Mouse (Mus musculus) MEL (cell line): ENCODE data around the gene Setd4. TPM values are rescaled to one million over a fixed set of nuclear protein-coding genes. Genes with fewer than 3 reads are reported as not detected.

Experiments
- DNase-seq: peaks from one replicate; pipeline ENCODE4 v3.0.0; 2011; ENCODE audit warnings: low read depth, low spot score
- H3K27ac ChIP-seq: 2 replicates; pipeline ENCODE4 v1.5.1; 2012; ENCODE audit warnings: low read depth, mild to moderate bottlenecking, control low read depth, low read length, moderate library complexity; ENCODE audit not compliant: control insufficient read depth
- H3K27me3 ChIP-seq, 2 experiments: fragments of 150-350 bp in 1 of 2; sonication (generic) in 1 of 2; 2 replicates each; pipeline ENCODE4 v1.6.1; 2012; ENCODE audit warnings: low read length in 2 of 2, mild to moderate bottlenecking in 2 of 2, improper control_type of control experiment in 1 of 2, moderate library complexity in 1 of 2; ENCODE audit not compliant: insufficient read depth in 2 of 2, control insufficient read depth in 1 of 2
- H3K36me3 ChIP-seq, 2 experiments: 2 replicates each; pipeline ENCODE4 v1.6.1; 2012 to 2014; ENCODE audit warnings: low read length in 2 of 2, improper control_type of control experiment in 1 of 2, inconsistent platforms in 1 of 2, mild to moderate bottlenecking in 1 of 2; ENCODE audit not compliant: insufficient read depth in 2 of 2, control insufficient read depth in 1 of 2
- H3K4me1 ChIP-seq, 2 experiments: fragments of 150-350 bp in 1 of 2; sonication (generic) in 1 of 2; 2 replicates each; pipeline ENCODE4 v1.6.1; 2012; ENCODE audit warnings: low read length in 2 of 2, improper control_type of control experiment in 1 of 2, mild to moderate bottlenecking in 1 of 2; ENCODE audit not compliant: insufficient read depth in 2 of 2, control insufficient read depth in 1 of 2
- H3K4me3 ChIP-seq, 2 experiments: fragments of 150-350 bp in 1 of 2; sonication (generic) in 1 of 2; 2 replicates each; pipeline ENCODE4 v1.5.1; 2012; ENCODE audit warnings: low read depth in 2 of 2, low read length in 2 of 2, mild to moderate bottlenecking in 2 of 2, moderate library complexity in 2 of 2, control low read depth in 1 of 2, improper control_type of control experiment in 1 of 2; ENCODE audit not compliant: control insufficient read depth in 1 of 2, insufficient read depth in 1 of 2
- H3K79me2 ChIP-seq: 2 replicates; pipeline ENCODE4 v1.6.1; 2012; ENCODE audit warnings: mild to moderate bottlenecking, low read length, moderate library complexity; ENCODE audit not compliant: control insufficient read depth, poor library complexity, insufficient read depth
- H3K9ac ChIP-seq: 2 replicates; pipeline ENCODE4 v1.6.1; 2012; ENCODE audit warnings: low read depth, mild to moderate bottlenecking, control low read depth, low read length, moderate library complexity; ENCODE audit not compliant: control insufficient read depth, poor library complexity, severe bottlenecking
- H3K9me3 ChIP-seq: fragments of 150-350 bp; sonication (generic); replicated peaks from 2 replicates; pipeline ENCODE4 v1.6.1; 2012; ENCODE audit warnings: mild to moderate bottlenecking, low read length, improper control_type of control experiment, moderate library complexity; ENCODE audit not compliant: insufficient read depth
- CHD1 ChIP-seq: IDR thresholded peaks from 2 replicates; pipeline ENCODE4 v1.6.1; 2012; ENCODE audit warnings: low read depth, mild to moderate bottlenecking, inconsistent platforms, low read length, improper control_type of control experiment
- CHD2 ChIP-seq: IDR thresholded peaks from 2 replicates; pipeline ENCODE4 v1.6.1; 2011; ENCODE audit warnings: low read length, improper control_type of control experiment
- ELF1 ChIP-seq: IDR thresholded peaks from 2 replicates; pipeline ENCODE4 v1.6.1; 2014; ENCODE audit warnings: low read depth, mild to moderate bottlenecking, inconsistent platforms, low read length, improper control_type of control experiment, moderate library complexity
- ETS1 ChIP-seq: IDR thresholded peaks from 2 replicates; pipeline ENCODE4 v1.6.1; 2012; ENCODE audit warnings: low read depth, mild to moderate bottlenecking, inconsistent platforms, low read length, improper control_type of control experiment, moderate library complexity
- GATA1 ChIP-seq: IDR thresholded peaks from 2 replicates; pipeline ENCODE4 v1.6.1; 2011; ENCODE audit warnings: low read depth, low read length, improper control_type of control experiment
- JUND ChIP-seq: IDR thresholded peaks from 2 replicates; pipeline ENCODE4 v1.6.1; 2011; ENCODE audit warnings: low read depth, mild to moderate bottlenecking, improper control_type of control experiment, low read length
- KAT2A ChIP-seq: conservative IDR thresholded peaks from 2 replicates; pipeline ENCODE4 v1.6.1; 2012; ENCODE audit warnings: low read depth, low read length, improper control_type of control experiment, inconsistent platforms
- MAFK ChIP-seq: IDR thresholded peaks from 2 replicates; pipeline ENCODE4 v1.6.1; 2011; ENCODE audit warnings: low read depth, mild to moderate bottlenecking, low read length, improper control_type of control experiment, borderline replicate concordance
- MAX ChIP-seq: IDR thresholded peaks from 2 replicates; pipeline ENCODE4 v1.6.1; 2011; ENCODE audit warnings: low read length, improper control_type of control experiment
- MEF2A ChIP-seq: IDR thresholded peaks from 2 replicates; pipeline ENCODE4 v1.6.1; 2014; ENCODE audit warnings: low read depth, mild to moderate bottlenecking, inconsistent platforms, low read length, improper control_type of control experiment; ENCODE audit not compliant: poor library complexity, insufficient replicate concordance, severe bottlenecking; ENCODE audit errors: extremely low read depth
- MXI1 ChIP-seq: IDR thresholded peaks from 2 replicates; pipeline ENCODE4 v1.6.1; 2011; ENCODE audit warnings: mild to moderate bottlenecking, low read depth, low read length, improper control_type of control experiment
- MYB ChIP-seq: IDR thresholded peaks from 2 replicates; pipeline ENCODE4 v1.6.1; 2011; ENCODE audit warnings: mild to moderate bottlenecking, low read depth, low read length, improper control_type of control experiment
- MYC ChIP-seq: IDR thresholded peaks from 2 replicates; pipeline ENCODE4 v1.6.1; 2011; ENCODE audit warnings: low read depth, mild to moderate bottlenecking, low read length, improper control_type of control experiment, moderate library complexity
- NELFE ChIP-seq: IDR thresholded peaks from 2 replicates; pipeline ENCODE4 v1.6.1; 2011; ENCODE audit warnings: low read depth, low read length, improper control_type of control experiment
- NRF1 ChIP-seq: IDR thresholded peaks from 2 replicates; pipeline ENCODE4 v1.6.1; 2014; ENCODE audit warnings: low read depth, mild to moderate bottlenecking, inconsistent platforms, low read length, improper control_type of control experiment, moderate library complexity; ENCODE audit not compliant: poor library complexity, insufficient read depth, severe bottlenecking
- POLR2A ChIP-seq, 2 experiments: IDR thresholded peaks; 2 replicates each; pipeline ENCODE4 v1.6.1; 2011 to 2012; ENCODE audit warnings: low read length in 2 of 2, mild to moderate bottlenecking in 2 of 2, control low read depth in 1 of 2, improper control_type of control experiment in 1 of 2, low read depth in 1 of 2, moderate library complexity in 1 of 2; ENCODE audit not compliant: control insufficient read depth in 1 of 2, insufficient read depth in 1 of 2, poor library complexity in 1 of 2
- POLR2AphosphoS5 ChIP-seq: IDR thresholded peaks from 2 replicates; pipeline ENCODE4 v1.6.1; 2012; ENCODE audit warnings: low read depth, borderline replicate concordance, mild to moderate bottlenecking, inconsistent platforms, low read length, moderate library complexity, mixed read lengths
- SMC3 ChIP-seq: IDR thresholded peaks from 2 replicates; pipeline ENCODE4 v1.6.1; 2011; ENCODE audit warnings: low read depth, low read length, improper control_type of control experiment
- TAL1 ChIP-seq: IDR thresholded peaks from 2 replicates; pipeline ENCODE4 v1.6.1; 2012; ENCODE audit warnings: mild to moderate bottlenecking, inconsistent platforms, low read length, moderate library complexity, mixed read lengths
- TCF12 ChIP-seq: IDR thresholded peaks from 2 replicates; pipeline ENCODE4 v1.6.1; 2014; ENCODE audit warnings: low read depth, mild to moderate bottlenecking, inconsistent platforms, low read length, improper control_type of control experiment, moderate library complexity
- USF1 ChIP-seq: IDR thresholded peaks from 2 replicates; pipeline ENCODE4 v1.6.1; 2014; ENCODE audit warnings: low read depth, mild to moderate bottlenecking, inconsistent platforms, low read length, improper control_type of control experiment, moderate library complexity
- ZC3H11A ChIP-seq: IDR thresholded peaks from 2 replicates; pipeline ENCODE4 v1.6.1; 2012; ENCODE audit warnings: low read depth, mild to moderate bottlenecking, inconsistent platforms, low read length, improper control_type of control experiment
- ZKSCAN1 ChIP-seq: IDR thresholded peaks from 2 replicates; pipeline ENCODE4 v1.6.1; 2012; ENCODE audit warnings: low read depth, mild to moderate bottlenecking, inconsistent platforms, low read length, improper control_type of control experiment, moderate library complexity
- ZNF384 ChIP-seq: IDR thresholded peaks from 2 replicates; pipeline ENCODE4 v1.6.1; 2012; ENCODE audit warnings: low read depth, mild to moderate bottlenecking, inconsistent platforms, low read length, improper control_type of control experiment
- polyA plus RNA-seq, 2 experiments: library from polyadenylated mRNA; stranded (reverse) in 1 of 2; unstranded in 1 of 2; fragments of >175 nt in 1 of 2; fragments of >200 nt in 1 of 2; gene quantifications; 2 replicates each; pipeline versions ENCODE4 v1.2.1 to v1.2.4; 2012; ENCODE audit warnings: low replicate concordance in 2 of 2, low read depth in 1 of 2; ENCODE audit not compliant: insufficient read length in 2 of 2, insufficient read depth in 1 of 2, missing spikeins in 1 of 2
- total RNA-seq: library from RNA; depleted of rRNA; stranded (reverse); fragments of 300-350 nt; gene quantifications from 2 replicates; pipeline ENCODE4 v1.2.3, GENCODE M21; 2012

Gene Setd4
- total and polyA plus RNA-seq, 3 experiments: 14.1 to 19.1 TPM; not detected in 1

GRCm38 (mm10) chr16:93549287-93549686, 54.6 kb downstream of the Setd4 start:
- no peaks in the 10 kb centered on the region for H3K9me3 ChIP-seq
- no peaks in the 10 kb centered on the region for H3K36me3 ChIP-seq
- H3K27ac ChIP-seq: no peak overlapping the region
- H3K4me1 ChIP-seq: no peaks in the 10 kb centered on the region
- H3K9ac ChIP-seq: no peak overlapping the region
- TF ChIP-seq MYB (no peak), ZC3H11A (no peak), ZKSCAN1 (no peak), ELF1 (no peak), TAL1 (no peak), CHD1 (no peak), MAX (no peak), TCF12 (no peak), NRF1 (no peak), NELFE (no peak), GATA1 (no peak)
- no peak overlapping the region for H3K4me3 ChIP-seq
- H3K27me3 ChIP-seq: peaks cover 0 to 2% of the 10 kb centered on the region in 2 experiments; a peak in 1 of 4 replicates
- no peaks in the 10 kb centered on the region for H3K79me2 ChIP-seq
- peak; percentile 17 for DNase-seq

- Histone ChIP-seq H3K79me2 (no peaks in the 10 kb centered on the region), H3K4me1 (no peaks in the 10 kb centered on the region), H3K9ac (no peak overlapping the region), H3K27me3 (peaks cover 0 to 2% of the 10 kb centered on the region in 2 experiments; a peak in 1 of 4 replicates)
- TF ChIP-seq ETS1 (no peak), POLR2AphosphoS5 (no peak), SMC3 (no peak), KAT2A (no peak), NELFE (no peak), NRF1 (no peak), MAFK (no peak), USF1 (no peak), MXI1 (no peak), MEF2A (no peak), JUND (no peak), ZKSCAN1 (no peak), ZNF384 (no peak), TCF12 (no peak), MYC (no peak), CHD2 (no peak), POLR2A (IDR thresholded peaks at IDR 0.05; ENCODE audit: control insufficient read depth in 1 of 2, insufficient read depth in 1 of 2, low read depth in 1 of 2, low read length in 2 of 2, poor library complexity in 1 of 2) (no peak)
- TF ChIP-seq, all 39 proteins: peak for 0
- DNase-seq: no peak
- no peaks in the 10 kb centered on the region for H3K36me3 ChIP-seq
- H3K9me3 ChIP-seq: no peaks in the 10 kb centered on the region
- H3K4me3 ChIP-seq: no peak overlapping the region
- H3K27ac ChIP-seq: no peak overlapping the region
These were observed 55.8 kb downstream of the Setd4 start for GRCm38 (mm10) chr16:93548045-93548444.
